Mouse (Mus musculus) midbrain, embryonic 10.5 days (tissue): Measurements from ENCODE around the gene Egfem1. TPM values are rescaled to one million over a fixed set of nuclear protein-coding genes. Genes with fewer than 3 reads are reported as not detected.

Experiments
- DNase-seq: peaks from one replicate; pipeline ENCODE4 v3.0.0-alpha.2; 2017; ENCODE audit warnings: low spot score
- H3K27ac ChIP-seq: fragments of 300-500 bp; sonication (generic); replicated peaks from 2 replicates; pipeline ENCODE4 v1.5.1; 2016; ENCODE audit warnings: mild to moderate bottlenecking
- H3K27me3 ChIP-seq: fragments of 300-500 bp; sonication (generic); 2 replicates; pipeline ENCODE4 v1.6.1; 2016; ENCODE audit warnings: low read depth, mild to moderate bottlenecking; ENCODE audit not compliant: poor library complexity, severe bottlenecking
- H3K36me3 ChIP-seq: fragments of 300-500 bp; sonication (generic); 2 replicates; pipeline ENCODE4 v1.6.1; 2016; ENCODE audit warnings: mild to moderate bottlenecking, moderate library complexity
- H3K4me1 ChIP-seq: fragments of 300-500 bp; sonication (generic); 2 replicates; pipeline ENCODE4 v1.6.1; 2016
- H3K4me3 ChIP-seq: fragments of 300-500 bp; sonication (generic); 2 replicates; pipeline ENCODE4 v1.5.1; 2016; ENCODE audit warnings: mild to moderate bottlenecking, moderate library complexity
- H3K9me3 ChIP-seq: fragments of 300-500 bp; sonication (generic); replicated peaks from 2 replicates; pipeline ENCODE4 v1.6.1; 2016; ENCODE audit warnings: mild to moderate bottlenecking
- WGBS: fragments of 180-500 bp; shearing (Covaris S2); methylation state at CpG from one replicate; pipeline ENCODE4 v1.1.7; 2016; 5-methylcytosine and 5-hydroxymethylcytosine counted together
- polyA plus RNA-seq: library from polyadenylated mRNA; unstranded; fragments of >200 nt; fragmentation: Nextera tagmentation; extraction: Ambion mirVana; gene quantifications from 2 replicates; pipeline ENCODE4 v1.2.1, GENCODE M21; 2016

The Egfem1 gene
- polyA plus RNA-seq, 1 experiment from 2014 or later = 10.7 TPM

GRCm38 (mm10) chr3:29444661-29445060, 362.8 kb downstream of the Egfem1 start:
- Histone ChIP-seq H3K4me1 (peaks cover 8% of the 10 kb centered on the region), H3K27me3 (no peaks in the 10 kb centered on the region), H3K36me3 (no peaks in the 10 kb centered on the region), H3K27ac (no peak overlapping the region), H3K9me3 (no peaks in the 10 kb centered on the region), H3K4me3 (no peak overlapping the region)
- 81% methylated on average over 5 of the region's 5 CpGs for WGBS
- no peak for DNase-seq

GRCm38 (mm10) chr3:29446081-29446480, 364.3 kb downstream of the Egfem1 start:
- Histone ChIP-seq H3K4me3 (no peak overlapping the region), H3K4me1 (peaks cover 8% of the 10 kb centered on the region), H3K36me3 (no peaks in the 10 kb centered on the region), H3K9me3 (no peaks in the 10 kb centered on the region), H3K27ac (no peak overlapping the region), H3K27me3 (no peaks in the 10 kb centered on the region)
- 78% methylated on average over 3 of the region's 3 CpGs for WGBS
- DNase-seq = no peak

DNA sequence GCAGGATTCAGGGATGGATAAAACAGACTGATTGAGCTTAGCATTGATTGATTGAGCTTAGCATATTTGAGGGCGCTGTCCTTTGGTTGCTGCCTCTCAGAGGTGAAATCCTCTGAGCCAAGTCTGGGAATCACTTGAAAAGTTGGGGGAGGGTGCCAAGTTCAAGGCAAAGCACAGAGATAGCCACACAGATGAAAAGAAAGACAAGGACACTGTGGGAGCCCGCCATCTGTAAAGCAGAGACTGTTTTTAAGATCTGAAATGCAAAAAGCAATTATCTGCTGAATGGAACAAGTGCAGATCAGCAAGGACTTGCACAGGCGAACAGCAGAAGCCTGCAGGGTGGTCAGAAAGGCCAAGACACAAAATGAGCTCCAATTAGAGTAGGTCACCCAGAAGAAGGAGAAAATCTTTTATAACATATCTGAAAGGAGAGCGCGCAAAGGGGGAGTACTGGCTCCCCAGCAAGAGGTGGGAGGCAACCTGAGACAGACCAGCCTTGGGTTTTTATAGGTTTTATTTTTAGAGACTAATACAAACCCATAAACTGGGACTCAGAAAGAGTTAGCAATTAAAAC, 367.1 kb downstream of the Egfem1 start:
- H3K27me3 ChIP-seq = no peaks in the 10 kb centered on the region
- H3K9me3 ChIP-seq = no peaks in the 10 kb centered on the region
- peaks cover 8% of the 10 kb centered on the region for H3K4me1 ChIP-seq
- H3K36me3 ChIP-seq = no peaks in the 10 kb centered on the region
- WGBS = 67% methylated on average over 5 of the region's 5 CpGs
- no peak overlapping the region for H3K4me3 ChIP-seq
- no peak overlapping the region for H3K27ac ChIP-seq
- no peak for DNase-seq

DNA sequence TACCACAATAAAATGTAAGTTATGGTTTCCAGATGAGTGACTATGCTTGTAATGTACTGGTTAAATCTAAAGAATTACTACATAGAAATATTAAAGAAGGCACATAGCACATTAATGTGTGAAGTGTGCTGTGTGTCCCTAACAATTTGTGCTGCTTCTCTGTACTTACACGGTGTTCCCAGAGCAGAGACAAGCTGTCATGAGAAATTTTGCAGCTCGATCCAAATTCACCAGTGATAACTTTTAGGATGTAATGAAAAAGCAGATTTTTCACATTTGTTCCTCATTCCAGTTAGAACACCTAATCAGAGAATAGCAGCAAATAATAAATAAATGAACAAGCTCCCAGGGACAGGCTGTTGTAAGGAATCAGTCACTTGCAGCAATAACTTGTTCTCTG, 416.4 kb downstream of the Egfem1 start:
- Histone ChIP-seq H3K27ac (no peak overlapping the region), H3K27me3 (no peaks in the 10 kb centered on the region), H3K4me1 (no peaks in the 10 kb centered on the region), H3K9me3 (no peaks in the 10 kb centered on the region), H3K4me3 (no peak overlapping the region), H3K36me3 (no peaks in the 10 kb centered on the region)
- WGBS = 93% methylated on average over 2 of the region's 2 CpGs
- no peak for DNase-seq

GRCm38 (mm10) chr3:29499188-29499587, 417.4 kb downstream of the Egfem1 start:
- no peaks in the 10 kb centered on the region for H3K27me3 ChIP-seq
- no peak overlapping the region for H3K4me3 ChIP-seq
- DNase-seq = no peak
- H3K9me3 ChIP-seq = no peaks in the 10 kb centered on the region
- H3K4me1 ChIP-seq = no peaks in the 10 kb centered on the region
- WGBS = 89% methylated on average over 6 of the region's 6 CpGs
- no peaks in the 10 kb centered on the region for H3K36me3 ChIP-seq
- H3K27ac ChIP-seq = no peak overlapping the region

DNA sequence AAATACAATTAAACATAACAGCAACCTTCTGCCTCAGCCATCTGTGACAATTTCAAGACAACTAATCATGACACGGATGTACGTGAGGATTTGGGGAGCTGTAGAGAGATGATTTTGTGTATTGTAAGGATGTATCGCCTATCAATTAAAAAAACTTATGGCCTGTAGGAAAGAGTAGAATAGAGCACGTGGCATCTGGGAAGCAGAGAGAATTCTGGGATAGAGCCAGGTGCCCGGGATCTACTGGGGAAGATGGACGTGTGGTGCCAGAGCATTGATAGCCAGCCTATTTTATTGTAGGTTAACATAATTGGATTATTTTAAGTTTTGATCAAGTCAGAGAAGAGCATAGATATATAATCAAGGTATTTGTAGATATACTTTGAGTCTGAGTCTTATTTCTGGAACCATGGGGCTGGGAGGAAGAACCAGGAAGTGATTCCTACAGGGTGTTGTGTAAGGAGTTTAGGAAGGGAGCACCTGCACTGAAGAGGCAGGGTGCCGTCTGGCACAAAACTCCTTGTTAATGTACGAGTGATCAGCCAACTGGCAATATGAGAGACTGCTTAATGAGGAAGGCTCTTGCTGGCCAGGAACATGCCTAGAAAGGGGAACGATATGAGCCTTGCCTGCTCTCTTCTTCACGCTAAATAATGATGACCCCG, 443.6 kb downstream of the Egfem1 start:
- Histone ChIP-seq H3K27me3 (no peaks in the 10 kb centered on the region), H3K4me1 (no peaks in the 10 kb centered on the region), H3K4me3 (no peak overlapping the region), H3K9me3 (no peaks in the 10 kb centered on the region), H3K36me3 (no peaks in the 10 kb centered on the region), H3K27ac (no peak overlapping the region)
- no peak for DNase-seq
- 91% methylated on average over 11 of the region's 11 CpGs for WGBS

GRCm38 (mm10) chr3:29525963-29526301, 444.1 kb downstream of the Egfem1 start:
- H3K4me3 ChIP-seq = no peak overlapping the region
- H3K9me3 ChIP-seq = no peaks in the 10 kb centered on the region
- no peaks in the 10 kb centered on the region for H3K27me3 ChIP-seq
- WGBS = 93% methylated on average over 12 of the region's 12 CpGs
- DNase-seq = no peak
- no peak overlapping the region for H3K27ac ChIP-seq
- 0 out of 2 replicates have a peak, but pooled peaks cover under 1% of the 10 kb centered on the region for H3K4me1 ChIP-seq
- no peaks in the 10 kb centered on the region for H3K36me3 ChIP-seq

- H3K9me3 ChIP-seq = no peaks in the 10 kb centered on the region
- H3K4me3 ChIP-seq = no peak overlapping the region
- H3K27me3 ChIP-seq = no peaks in the 10 kb centered on the region
- peaks cover 16% of the 10 kb centered on the region for H3K4me1 ChIP-seq
- H3K27ac ChIP-seq = no peak overlapping the region
- WGBS = 88% methylated on average over 2 of the region's 2 CpGs
- no peaks in the 10 kb centered on the region for H3K36me3 ChIP-seq
- no peak for DNase-seq
Measured at GRCm38 (mm10) chr3:29539211-29539610, 457.4 kb downstream of the Egfem1 start.

GRCm38 (mm10) chr3:29539902-29540301, 458.1 kb downstream of the Egfem1 start:
- H3K27me3 ChIP-seq = no peaks in the 10 kb centered on the region

GRCm38 (mm10) chr3:29541477-29542079, 459.8 kb downstream of the Egfem1 start:
- peak; percentile 14 for DNase-seq
- H3K4me1 ChIP-seq = peaks cover 16% of the 10 kb centered on the region
- H3K27ac ChIP-seq = no peak overlapping the region
- H3K27me3 ChIP-seq = no peaks in the 10 kb centered on the region
- no peaks in the 10 kb centered on the region for H3K9me3 ChIP-seq
- H3K36me3 ChIP-seq = no peaks in the 10 kb centered on the region
- no peak overlapping the region for H3K4me3 ChIP-seq
- WGBS = 27% methylated on average over 1 of the region's 1 CpGs

More at GRCm38 (mm10) chr3:29539902-29540301, 458.1 kb downstream of the Egfem1 start:
- DNase-seq = no peak
- H3K27ac ChIP-seq = no peak overlapping the region
- WGBS = 74% methylated on average over 1 of the region's 1 CpGs
- H3K4me1 ChIP-seq = peaks cover 16% of the 10 kb centered on the region
- no peaks in the 10 kb centered on the region for H3K36me3 ChIP-seq
- no peaks in the 10 kb centered on the region for H3K9me3 ChIP-seq
- no peak overlapping the region for H3K4me3 ChIP-seq

- H3K36me3 ChIP-seq = no peaks in the 10 kb centered on the region
- H3K9me3 ChIP-seq = no peaks in the 10 kb centered on the region
- H3K4me1 ChIP-seq = peaks cover 16% of the 10 kb centered on the region
- H3K4me3 ChIP-seq = no peak overlapping the region
- H3K27me3 ChIP-seq = no peaks in the 10 kb centered on the region
- no peak overlapping the region for H3K27ac ChIP-seq
- 97% methylated on average over 1 of the region's 1 CpGs for WGBS
- no peak for DNase-seq
Measured at GRCm38 (mm10) chr3:29544056-29544455, 462.2 kb downstream of the Egfem1 start.

- H3K36me3 ChIP-seq = no peaks in the 10 kb centered on the region
- no peak overlapping the region for H3K27ac ChIP-seq
- no peak overlapping the region for H3K4me3 ChIP-seq
- no peaks in the 10 kb centered on the region for H3K9me3 ChIP-seq
- no peaks in the 10 kb centered on the region for H3K27me3 ChIP-seq
- H3K4me1 ChIP-seq = no peaks in the 10 kb centered on the region
- 90% methylated on average over 1 of the region's 1 CpGs for WGBS
- DNase-seq = no peak
Measured at GRCm38 (mm10) chr3:29563171-29563570, 481.3 kb downstream of the Egfem1 start.

DNA sequence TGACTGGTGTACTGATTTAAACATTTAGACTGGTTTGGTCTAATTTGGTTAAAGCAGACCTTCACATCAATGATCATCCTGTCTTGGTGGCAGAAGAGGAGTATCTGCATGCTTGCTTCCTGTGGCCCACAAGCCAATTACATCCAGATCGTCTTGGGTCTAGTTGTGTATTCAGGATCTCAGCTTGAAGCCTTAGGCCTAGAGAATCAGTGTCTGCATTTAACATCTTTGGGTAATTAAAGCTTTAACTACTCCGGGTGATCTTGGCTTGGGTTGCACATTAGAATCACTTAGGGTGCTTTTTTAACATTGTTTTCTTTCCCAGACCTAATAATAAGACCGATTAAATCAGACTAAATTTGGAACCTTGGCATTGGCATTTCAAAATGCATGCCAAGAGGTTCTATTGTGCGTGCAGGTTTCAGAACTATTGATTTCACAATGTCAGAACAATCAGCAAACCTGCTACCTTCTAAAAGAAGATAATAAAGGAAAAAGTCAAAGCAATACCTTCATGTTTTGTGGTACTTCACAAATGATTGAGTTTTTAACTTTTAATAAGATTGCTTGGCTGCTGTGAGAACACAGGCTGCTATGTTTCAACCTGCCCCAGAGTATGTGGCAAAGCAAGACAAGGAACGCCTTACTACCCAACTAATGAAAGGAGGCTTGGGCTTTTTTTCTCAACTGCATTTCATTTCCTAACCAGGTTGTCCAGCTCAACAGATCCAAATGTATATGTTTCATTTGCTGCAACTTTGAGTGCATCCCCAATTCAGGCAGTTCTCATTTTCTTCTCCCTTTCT, 496.4 kb downstream of the Egfem1 start:
- Histone ChIP-seq H3K9me3 (no peaks in the 10 kb centered on the region), H3K4me1 (no peaks in the 10 kb centered on the region), H3K4me3 (no peak overlapping the region), H3K36me3 (no peaks in the 10 kb centered on the region), H3K27me3 (no peaks in the 10 kb centered on the region), H3K27ac (no peak overlapping the region)
- no peak for DNase-seq
- 64% methylated on average over 5 of the region's 5 CpGs for WGBS
